Mouse (Mus musculus): Measurements from ENCODE around the gene Anxa9. TPM values are rescaled to one million over a fixed set of nuclear protein-coding genes. Genes with fewer than 3 reads are reported as not detected.

Anxa9 gene
- polyA plus RNA-seq, 1 experiment from 2014 or later: 0.88 TPM

DNA sequence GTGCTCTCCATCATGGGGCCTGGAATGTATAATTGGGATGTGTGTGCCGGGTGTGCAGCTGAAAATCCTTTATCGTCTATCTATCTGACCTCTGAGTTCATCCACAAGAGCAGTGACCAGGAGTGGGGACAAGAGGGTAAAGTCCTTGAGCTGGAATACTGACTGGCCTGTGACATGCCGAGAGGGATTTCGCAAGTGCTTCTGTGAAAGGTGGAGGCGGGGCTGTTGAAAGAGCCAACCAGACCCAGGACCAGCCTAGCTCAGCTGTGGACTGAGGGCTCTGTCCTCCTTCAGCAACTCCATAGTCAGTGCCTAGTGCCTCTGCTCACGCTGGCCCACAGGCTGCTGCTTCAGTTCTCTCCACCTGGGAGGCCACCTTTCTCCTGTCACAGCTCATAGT lies 11.6 kb upstream of the Anxa9 start:
- H3K36me3 ChIP-seq (ENCODE audit: control insufficient read depth, insufficient read depth, low read length): peaks cover 39% of the 10 kb centered on the region
- H3K27ac ChIP-seq (replicated peaks in 1 of 2; ENCODE audit: control insufficient read depth in 1 of 2, insufficient read depth in 1 of 2, low read depth in 2 of 2, low read length in 2 of 2): peak overlapping the region; percentile 74 to 82
- peaks cover 29 to 35% of the 10 kb centered on the region in 2 experiments for H3K4me1 ChIP-seq (ENCODE audit: control insufficient read depth in 2 of 2, insufficient read depth in 2 of 2, low read length in 2 of 2)
- no peak for ATAC-seq (ENCODE audit: insufficient number of reproducible peaks, insufficient read depth, low FRiP score, low read depth)
- no peak overlapping the region for H3K4me3 ChIP-seq (ENCODE audit: control insufficient read depth in 1 of 2, insufficient read depth in 1 of 2, low read depth in 1 of 2, low read length in 2 of 2)
- no peaks in the 10 kb centered on the region for H3K9me3 ChIP-seq (ENCODE audit: control insufficient read depth, low read length)
- WGBS: 16% methylated on average over 6 of the region's 6 CpGs
- no peaks in the 10 kb centered on the region for H3K27me3 ChIP-seq (ENCODE audit: control insufficient read depth, insufficient read depth, low read length)
- H3K9ac ChIP-seq (ENCODE audit: low read length): peak overlapping the region; percentile 2
- peak overlapping the region; percentile 9; the same call in 1 of the 2 replicates for H3K4me2 ChIP-seq (ENCODE audit: low read length)

DNA sequence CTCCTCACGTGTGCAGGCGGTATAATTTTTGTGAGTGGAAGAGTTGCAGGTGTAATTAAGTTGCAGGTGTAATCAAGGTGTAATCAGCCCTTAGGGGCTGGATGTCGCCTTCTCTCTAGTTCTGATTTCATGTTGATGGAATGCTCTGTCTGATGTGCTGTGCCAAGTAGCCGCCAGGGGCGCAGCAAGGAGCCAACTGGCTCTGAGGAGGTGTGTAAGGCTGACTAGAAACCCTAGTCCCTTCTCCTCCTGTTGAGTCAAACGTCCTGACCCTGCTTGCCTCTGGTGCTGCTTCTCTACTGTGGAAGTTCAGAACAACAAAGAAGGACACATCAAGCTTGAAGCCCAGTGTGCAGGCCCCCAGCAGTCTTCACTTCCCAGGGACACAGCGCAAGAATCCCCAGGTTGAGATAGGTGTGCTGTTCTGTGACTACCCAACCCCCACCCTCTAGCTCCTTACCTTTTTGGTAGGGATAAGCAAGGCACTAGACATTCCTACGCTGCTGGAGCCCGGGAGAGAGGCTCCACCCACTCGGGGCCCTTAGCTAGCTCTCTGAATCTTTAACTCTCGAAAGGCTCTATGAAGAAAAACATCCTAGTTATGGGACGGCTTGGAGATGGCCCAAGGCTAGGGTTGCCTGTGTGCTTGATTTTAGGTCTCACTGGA lies 10.6 kb upstream of the Anxa9 start:
- no peaks in the 10 kb centered on the region for H3K27me3 ChIP-seq (ENCODE audit: control insufficient read depth, insufficient read depth, low read length)
- H3K27ac ChIP-seq (replicated peaks in 1 of 2; ENCODE audit: control insufficient read depth in 1 of 2, insufficient read depth in 1 of 2, low read depth in 2 of 2, low read length in 2 of 2): peak overlapping the region; percentile 76 to 82
- no peaks in the 10 kb centered on the region for H3K9me3 ChIP-seq (ENCODE audit: control insufficient read depth, low read length)
- H3K4me1 ChIP-seq (ENCODE audit: control insufficient read depth in 2 of 2, insufficient read depth in 2 of 2, low read length in 2 of 2): peaks cover 29 to 35% of the 10 kb centered on the region in 2 experiments
- peak overlapping the region; percentile 88 for H3K4me2 ChIP-seq (ENCODE audit: low read length)
- WGBS: 10% methylated on average over 12 of the region's 12 CpGs
- peaks cover 29% of the 10 kb centered on the region for H3K36me3 ChIP-seq (ENCODE audit: control insufficient read depth, insufficient read depth, low read length)
- peak overlapping the region; percentile 8 to 9; a peak in 2 of 4 replicates for H3K4me3 ChIP-seq (ENCODE audit: control insufficient read depth in 1 of 2, insufficient read depth in 1 of 2, low read depth in 1 of 2, low read length in 2 of 2)
- no peak for ATAC-seq (ENCODE audit: insufficient number of reproducible peaks, insufficient read depth, low FRiP score, low read depth)
- peak overlapping the region; percentile 42 for H3K9ac ChIP-seq (ENCODE audit: low read length)

DNA sequence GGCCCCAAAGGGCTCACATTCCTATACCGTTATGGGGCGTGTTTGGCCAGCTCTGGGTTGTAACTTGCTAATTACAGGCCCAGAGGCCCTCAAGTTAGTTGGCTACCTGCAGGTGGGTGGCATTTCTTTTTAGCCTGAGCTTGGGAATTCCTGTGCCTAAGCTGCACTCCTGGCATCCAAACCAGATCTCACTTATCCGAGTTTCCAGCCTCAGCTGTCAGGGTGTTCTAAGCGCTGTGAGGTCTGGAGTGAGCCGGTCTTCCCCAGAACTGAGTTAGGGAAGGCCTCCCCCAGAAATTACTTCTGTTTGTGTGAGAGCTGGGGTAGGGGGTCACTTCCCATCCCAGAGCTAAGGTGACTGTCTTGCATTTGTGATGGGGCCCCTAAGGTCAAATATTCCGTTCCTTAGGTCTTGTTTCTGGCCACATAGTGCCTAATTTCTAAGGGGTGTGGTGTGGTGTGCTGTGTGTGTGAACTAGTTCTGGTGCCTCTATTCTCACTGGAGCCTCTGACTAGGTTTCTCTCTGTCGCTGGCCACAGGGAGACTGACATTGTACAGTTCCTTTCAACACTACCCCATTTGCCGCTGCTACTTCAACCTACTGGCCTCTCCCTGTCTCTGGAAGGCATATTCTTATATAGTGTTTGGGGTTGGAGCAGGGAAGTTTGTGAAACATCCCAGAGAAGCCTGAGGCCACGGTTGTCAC lies 9.0 kb upstream of the Anxa9 start:
- no peaks in the 10 kb centered on the region for H3K27me3 ChIP-seq (ENCODE audit: control insufficient read depth, insufficient read depth, low read length)
- WGBS: 3% methylated on average over 9 of the region's 9 CpGs
- H3K9ac ChIP-seq (ENCODE audit: low read length): peak overlapping the region; percentile 99
- peaks cover 29 to 35% of the 10 kb centered on the region in 2 experiments for H3K4me1 ChIP-seq (ENCODE audit: control insufficient read depth in 2 of 2, insufficient read depth in 2 of 2, low read length in 2 of 2)
- peak overlapping the region; percentile 89 to 95 for H3K27ac ChIP-seq (replicated peaks in 1 of 2; ENCODE audit: control insufficient read depth in 1 of 2, insufficient read depth in 1 of 2, low read depth in 2 of 2, low read length in 2 of 2)
- peak overlapping the region; percentile 88 for H3K4me2 ChIP-seq (ENCODE audit: low read length)
- H3K9me3 ChIP-seq (ENCODE audit: control insufficient read depth, low read length): no peaks in the 10 kb centered on the region
- peak overlapping the region; percentile 81 to 96 for H3K4me3 ChIP-seq (ENCODE audit: control insufficient read depth in 1 of 2, insufficient read depth in 1 of 2, low read depth in 1 of 2, low read length in 2 of 2)
- ATAC-seq (ENCODE audit: insufficient number of reproducible peaks, insufficient read depth, low FRiP score, low read depth): no peak; the same call in 1 of the 2 replicates
- peaks cover 14% of the 10 kb centered on the region for H3K36me3 ChIP-seq (ENCODE audit: control insufficient read depth, insufficient read depth, low read length)

DNA sequence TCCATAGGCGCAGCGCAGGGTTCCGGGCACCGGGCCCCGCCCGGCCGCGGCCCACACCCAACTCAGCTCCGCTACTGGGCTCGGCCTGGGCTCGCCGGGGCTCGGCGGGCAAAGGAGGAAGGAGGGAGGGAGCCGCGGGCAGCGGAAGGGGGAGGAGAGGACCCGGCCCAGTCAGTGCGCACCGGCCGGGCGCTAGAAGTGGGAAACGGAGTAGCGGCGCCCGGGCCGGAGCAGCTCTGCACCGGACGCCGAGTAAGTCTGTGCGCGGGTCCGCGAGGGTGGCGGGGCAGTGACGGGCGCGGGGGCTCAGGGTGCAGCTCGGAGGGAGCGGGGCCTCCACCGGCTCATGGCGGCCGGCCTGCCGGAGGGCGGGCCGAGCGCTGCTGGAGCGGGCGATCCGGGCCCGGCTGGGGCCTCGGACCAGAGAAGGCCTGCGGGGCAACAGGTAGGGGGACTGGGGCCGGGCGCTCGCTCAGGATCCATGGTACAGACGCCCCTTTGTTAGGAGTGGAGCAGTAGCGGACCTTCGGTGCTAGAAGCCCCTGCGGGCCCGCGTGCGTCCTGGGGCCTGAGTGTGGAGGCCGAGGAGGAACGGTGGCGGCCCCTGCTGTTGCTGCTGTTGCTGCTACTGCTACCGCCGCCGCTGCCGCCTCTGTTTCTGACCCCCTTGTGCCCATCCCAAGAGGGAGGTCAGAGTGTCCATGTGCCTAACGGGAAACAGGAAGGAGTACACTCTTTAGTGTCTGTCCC lies 8.3 kb upstream of the Anxa9 start:
- ATAC-seq (ENCODE audit: insufficient number of reproducible peaks, insufficient read depth, low FRiP score, low read depth): peak; percentile 93
- Histone ChIP-seq H3K4me1 (ENCODE audit: control insufficient read depth in 2 of 2, insufficient read depth in 2 of 2, low read length in 2 of 2) (peaks cover 29 to 35% of the 10 kb centered on the region in 2 experiments), H3K9ac (ENCODE audit: low read length) (peak overlapping the region; percentile 99), H3K4me2 (ENCODE audit: low read length) (peak overlapping the region; percentile 88), H3K9me3 (ENCODE audit: control insufficient read depth, low read length) (no peaks in the 10 kb centered on the region), H3K27ac (replicated peaks in 1 of 2; ENCODE audit: control insufficient read depth in 1 of 2, insufficient read depth in 1 of 2, low read depth in 2 of 2, low read length in 2 of 2) (peak overlapping the region; percentile 89 to 95), H3K4me3 (ENCODE audit: control insufficient read depth in 1 of 2, insufficient read depth in 1 of 2, low read depth in 1 of 2, low read length in 2 of 2) (peak overlapping the region; percentile 81 to 96), H3K36me3 (ENCODE audit: control insufficient read depth, insufficient read depth, low read length) (peaks cover 7% of the 10 kb centered on the region), H3K27me3 (ENCODE audit: control insufficient read depth, insufficient read depth, low read length) (no peaks in the 10 kb centered on the region)
- under 1% methylated on average over 70 of the region's 71 CpGs for WGBS

DNA sequence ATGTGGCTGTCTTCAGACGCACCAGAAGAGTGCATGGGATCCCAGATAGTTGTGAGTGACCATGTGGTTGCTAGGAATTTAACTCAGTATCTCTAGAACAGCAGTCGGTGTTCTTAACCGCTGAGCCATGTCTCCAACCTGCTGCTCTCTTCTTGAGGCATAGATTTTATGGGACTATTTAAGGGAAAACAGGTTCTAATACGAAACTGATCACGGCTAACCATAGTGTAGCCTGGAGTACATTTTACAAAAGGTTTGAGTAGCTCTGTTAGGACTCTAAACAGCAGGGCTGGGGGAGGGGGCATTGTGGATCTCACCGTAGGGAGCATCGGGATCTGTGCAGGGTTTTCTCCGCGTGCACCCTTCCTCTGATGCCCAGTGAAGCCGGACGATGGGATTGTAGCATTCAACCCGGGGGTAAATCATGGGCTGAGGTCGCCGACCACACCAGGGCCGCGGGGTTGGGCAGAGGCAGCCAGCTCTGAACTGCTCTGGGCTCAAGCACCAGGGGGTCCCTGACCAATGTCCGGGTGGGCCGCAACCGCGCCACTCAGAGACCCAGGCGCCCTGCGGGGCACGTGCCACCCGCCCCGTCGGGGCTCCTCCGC lies 7.6 kb upstream of the Anxa9 start, which contains the start of gene Cers2:
TSS of gene Cers2 (plus strand) at position 306 of the 608 bp plus-strand sequence.
- Histone ChIP-seq H3K9me3 (ENCODE audit: control insufficient read depth, low read length) (no peaks in the 10 kb centered on the region), H3K27me3 (ENCODE audit: control insufficient read depth, insufficient read depth, low read length) (no peaks in the 10 kb centered on the region), H3K4me1 (ENCODE audit: control insufficient read depth in 2 of 2, insufficient read depth in 2 of 2, low read length in 2 of 2) (peaks cover 29 to 35% of the 10 kb centered on the region in 2 experiments), H3K27ac (replicated peaks in 1 of 2; ENCODE audit: control insufficient read depth in 1 of 2, insufficient read depth in 1 of 2, low read depth in 2 of 2, low read length in 2 of 2) (peak within 1 kb of the TSS; percentile 89 to 95), H3K36me3 (ENCODE audit: control insufficient read depth, insufficient read depth, low read length) (no peaks in the 10 kb centered on the region), H3K4me3 (ENCODE audit: control insufficient read depth in 1 of 2, insufficient read depth in 1 of 2, low read depth in 1 of 2, low read length in 2 of 2) (peak within 1 kb of the TSS; percentile 81 to 96), H3K4me2 (ENCODE audit: low read length) (peak within 1 kb of the TSS; percentile 88), H3K9ac (ENCODE audit: low read length) (peak within 1 kb of the TSS; percentile 99)
- no peak for ATAC-seq (ENCODE audit: insufficient number of reproducible peaks, insufficient read depth, low FRiP score, low read depth)
- 3% methylated on average over 27 of the region's 27 CpGs for WGBS

DNA sequence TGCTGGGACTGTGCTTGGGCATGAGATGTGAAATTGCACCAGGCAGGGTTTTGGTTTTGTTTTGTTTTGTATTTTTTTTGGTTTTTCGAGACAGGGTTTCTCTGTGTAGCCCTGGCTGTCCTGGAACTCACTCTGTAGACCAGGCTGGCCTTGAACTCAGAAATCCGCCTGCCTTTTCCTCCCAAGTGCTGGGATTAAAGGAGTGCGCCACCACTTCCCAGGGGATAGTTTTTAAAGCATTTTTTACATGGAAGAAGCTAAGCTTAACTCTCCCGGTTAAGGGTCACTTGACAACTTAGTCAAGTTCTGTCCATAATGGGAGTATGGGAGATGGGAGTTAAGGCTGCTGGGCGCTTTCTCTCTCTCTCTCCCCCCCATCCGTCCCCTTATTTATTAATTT lies 7.1 kb upstream of the Anxa9 start:
- H3K27me3 ChIP-seq (ENCODE audit: control insufficient read depth, insufficient read depth, low read length): no peaks in the 10 kb centered on the region
- ATAC-seq (ENCODE audit: insufficient number of reproducible peaks, insufficient read depth, low FRiP score, low read depth): no peak
- H3K4me2 ChIP-seq (ENCODE audit: low read length): peak overlapping the region; percentile 88
- H3K36me3 ChIP-seq (ENCODE audit: control insufficient read depth, insufficient read depth, low read length): no peaks in the 10 kb centered on the region
- H3K4me3 ChIP-seq (ENCODE audit: control insufficient read depth in 1 of 2, insufficient read depth in 1 of 2, low read depth in 1 of 2, low read length in 2 of 2): peak overlapping the region in 1 of 2 experiments; percentile 96; a peak in 3 of 4 replicates
- 67% methylated on average over 6 of the region's 6 CpGs for WGBS
- 0 out of 4 replicates have a peak overlapping the region, but pooled peaks of 1 of the 2 experiments have one; percentile 95 for H3K27ac ChIP-seq (replicated peaks in 1 of 2; ENCODE audit: control insufficient read depth in 1 of 2, insufficient read depth in 1 of 2, low read depth in 2 of 2, low read length in 2 of 2)
- no peaks in the 10 kb centered on the region for H3K9me3 ChIP-seq (ENCODE audit: control insufficient read depth, low read length)
- H3K4me1 ChIP-seq (ENCODE audit: control insufficient read depth in 2 of 2, insufficient read depth in 2 of 2, low read length in 2 of 2): peaks cover 27 to 32% of the 10 kb centered on the region in 2 experiments
- H3K9ac ChIP-seq (ENCODE audit: low read length): peak overlapping the region; percentile 99

DNA sequence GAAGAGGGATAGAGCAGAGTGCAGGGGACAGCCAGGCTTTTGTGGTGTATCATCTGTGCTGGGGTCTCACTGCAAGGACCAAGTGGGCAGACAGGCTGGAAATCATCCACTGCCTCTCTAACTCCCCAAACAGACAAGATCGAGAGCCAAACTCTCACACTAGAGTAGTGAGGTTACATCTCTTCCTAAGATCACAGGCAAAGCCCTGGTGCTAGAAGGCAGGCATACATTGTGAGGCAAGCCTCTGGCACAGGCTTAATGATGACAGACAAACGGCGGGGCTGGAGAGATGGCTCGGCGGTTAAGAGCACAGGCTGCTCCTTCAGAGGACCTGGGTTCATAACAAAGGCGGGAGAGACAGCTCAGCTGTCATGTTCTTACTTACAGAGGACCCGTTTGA lies 6.5 kb upstream of the Anxa9 start:
- H3K4me1 ChIP-seq (ENCODE audit: control insufficient read depth in 2 of 2, insufficient read depth in 2 of 2, low read length in 2 of 2): peaks cover 21 to 26% of the 10 kb centered on the region in 2 experiments
- no peaks in the 10 kb centered on the region for H3K36me3 ChIP-seq (ENCODE audit: control insufficient read depth, insufficient read depth, low read length)
- WGBS: 51% methylated on average over 7 of the region's 7 CpGs
- no peak overlapping the region for H3K4me2 ChIP-seq (ENCODE audit: low read length)
- ATAC-seq (ENCODE audit: insufficient number of reproducible peaks, insufficient read depth, low FRiP score, low read depth): no peak
- no peak overlapping the region for H3K9ac ChIP-seq (ENCODE audit: low read length)
- H3K9me3 ChIP-seq (ENCODE audit: control insufficient read depth, low read length): no peaks in the 10 kb centered on the region
- no peak overlapping the region for H3K27ac ChIP-seq (replicated peaks in 1 of 2; ENCODE audit: control insufficient read depth in 1 of 2, insufficient read depth in 1 of 2, low read depth in 2 of 2, low read length in 2 of 2)
- H3K4me3 ChIP-seq (ENCODE audit: control insufficient read depth in 1 of 2, insufficient read depth in 1 of 2, low read depth in 1 of 2, low read length in 2 of 2): no peak overlapping the region
- no peaks in the 10 kb centered on the region for H3K27me3 ChIP-seq (ENCODE audit: control insufficient read depth, insufficient read depth, low read length)
